Comparison of ENCODE assay signal across 10 mouse cellular contexts in genomic region chr7:121074281-121074680, GRCm38 (mm10). TPM values are rescaled to one million over a fixed set of nuclear protein-coding genes. Genes with fewer than 3 reads are reported as not detected.
DNase-seq lines count a peak whose midpoint lies in the region; ATAC-seq and TF ChIP-seq lines count a peak whose summit lies in the region.
"Had no signal": no experiment of that assay in that cellular context is flagged by ENCODE, and none has a peak within 500 bp of the region (broad histone marks: within the 10 kb centered on the region; RNA-seq: fewer than 3 reads in every experiment).

Gene Igsf6 (minus strand): TSS chr7:121074572.

- no peak within 1 kb of the TSS for H3K4me3 ChIP-seq in heart, embryonic 16.5 days (ENCODE audit: low read length)
- peak within 1 kb of the TSS; percentile 32 for H3K4me3 ChIP-seq in liver, embryonic 13.5 days (replicated peaks)
- H3K4me3 ChIP-seq in hindbrain, postnatal 0 days (ENCODE audit: low read length), result no peak within 1 kb of the TSS
- no peak within 1 kb of the TSS for H3K4me3 ChIP-seq in hindbrain, embryonic 11.5 days (ENCODE audit: low read depth, low read length)
- no peak within 1 kb of the TSS for H3K4me3 ChIP-seq in left cerebral cortex, adult 2 months
- H3K4me3 ChIP-seq: erythroblast, embryonic 14.5 days had no signal

- H3K4me2 ChIP-seq in heart, embryonic 16.5 days (ENCODE audit: low read depth, low read length), result no peak within 1 kb of the TSS
- H3K4me2 ChIP-seq in liver, embryonic 13.5 days, result peak within 1 kb of the TSS; percentile 15; the same call in 1 of the 2 replicates
- no peak within 1 kb of the TSS for H3K4me2 ChIP-seq in hindbrain, postnatal 0 days (ENCODE audit: low read depth, low read length)
- H3K4me2 ChIP-seq in hindbrain, embryonic 11.5 days (replicated peaks; ENCODE audit: low read depth, low read length), result no peak within 1 kb of the TSS

- H3K27ac ChIP-seq in heart, embryonic 16.5 days (ENCODE audit: low read length), result peak within 1 kb of the TSS; percentile 43
- H3K27ac ChIP-seq in liver, embryonic 13.5 days, result peak within 1 kb of the TSS; percentile 53
- no peak within 1 kb of the TSS for H3K27ac ChIP-seq in hindbrain, postnatal 0 days
- H3K27ac ChIP-seq in hindbrain, embryonic 11.5 days (ENCODE audit: low read depth, low read length), result no peak within 1 kb of the TSS
- no peak within 1 kb of the TSS for H3K27ac ChIP-seq in left cerebral cortex, adult 2 months

- intact Hi-C loops in left cerebral cortex, adult 2 months (cut with DNase I), result no loop called here

- ATAC-seq in heart, embryonic 16.5 days (replicated peaks; ENCODE audit: extremely low read depth, insufficient read depth, low FRiP score), result no peak
- ATAC-seq in liver, embryonic 13.5 days (ENCODE audit: low read depth), result no peak
- peak; percentile 72 for ATAC-seq in neutrophil, adult 5-6 weeks (ENCODE audit: extremely low read depth, insufficient number of reproducible peaks, low FRiP score, poor library complexity, severe bottlenecking)
- no peak for ATAC-seq in hindbrain, postnatal 0 days
- ATAC-seq in hindbrain, embryonic 11.5 days (ENCODE audit: low FRiP score), result no peak

- 0 out of 2 replicates have a peak, but pooled peaks cover 3% of the 10 kb centered on the region for H3K27me3 ChIP-seq in heart, embryonic 16.5 days (ENCODE audit: control insufficient read depth, insufficient read depth, low read length)
- no peaks in the 10 kb centered on the region for H3K27me3 ChIP-seq in liver, embryonic 13.5 days
- H3K27me3 ChIP-seq in hindbrain, postnatal 0 days (ENCODE audit: insufficient read depth, low read length), result no peaks in the 10 kb centered on the region
- no peaks in the 10 kb centered on the region for H3K27me3 ChIP-seq in hindbrain, embryonic 11.5 days (ENCODE audit: control insufficient read depth, insufficient read depth, low read length)

- H3K4me1 ChIP-seq in heart, embryonic 16.5 days (ENCODE audit: control insufficient read depth, insufficient read depth, low read length), result peaks cover 20% of the 10 kb centered on the region
- 0 out of 2 replicates have a peak, but pooled peaks cover 3% of the 10 kb centered on the region for H3K4me1 ChIP-seq in liver, embryonic 13.5 days (replicated peaks)
- H3K4me1 ChIP-seq in hindbrain, postnatal 0 days (ENCODE audit: insufficient read depth, low read length), result no peaks in the 10 kb centered on the region
- H3K4me1 ChIP-seq in hindbrain, embryonic 11.5 days (replicated peaks; ENCODE audit: control insufficient read depth, insufficient read depth, low read length), result no peaks in the 10 kb centered on the region

- H3K9ac ChIP-seq in heart, embryonic 16.5 days (ENCODE audit: low read length), result no peak within 1 kb of the TSS
- no peak within 1 kb of the TSS for H3K9ac ChIP-seq in liver, embryonic 13.5 days
- no peak within 1 kb of the TSS for H3K9ac ChIP-seq in hindbrain, postnatal 0 days (replicated peaks; ENCODE audit: low read length)
- no peak within 1 kb of the TSS for H3K9ac ChIP-seq in hindbrain, embryonic 11.5 days (ENCODE audit: low read depth, low read length)

- H3K9me3 ChIP-seq in heart, embryonic 16.5 days (replicated peaks; ENCODE audit: control insufficient read depth, low read length), result no peaks in the 10 kb centered on the region
- H3K9me3 ChIP-seq in liver, embryonic 13.5 days (replicated peaks), result no peaks in the 10 kb centered on the region
- H3K9me3 ChIP-seq in hindbrain, postnatal 0 days (ENCODE audit: low read length), result no peaks in the 10 kb centered on the region
- no peaks in the 10 kb centered on the region for H3K9me3 ChIP-seq in hindbrain, embryonic 11.5 days (ENCODE audit: control insufficient read depth, low read length)

- peak; percentile 40 for DNase-seq in kidney, adult 11 months
- DNase-seq in kidney, postnatal 4 days, result no peak
- DNase-seq in liver, embryonic 13.5 days, result no peak
- no peak for DNase-seq in hindbrain, postnatal 0 days (ENCODE audit: low spot score)
- no peak for DNase-seq in hindbrain, embryonic 11.5 days (ENCODE audit: low spot score)
- no peak for DNase-seq in left cerebral cortex, adult 2 months (ENCODE audit: extremely low spot score in 1 of 2, low spot score in 2 of 2)
- DNase-seq: adrenal gland, postnatal 25 days had no signal

- peaks cover 21% of the 10 kb centered on the region for H3K36me3 ChIP-seq in heart, embryonic 16.5 days (ENCODE audit: control insufficient read depth, insufficient read depth)
- peaks cover 41% of the 10 kb centered on the region for H3K36me3 ChIP-seq in liver, embryonic 13.5 days
- H3K36me3 ChIP-seq in hindbrain, postnatal 0 days (ENCODE audit: insufficient read depth, low read length), result peaks cover 9% of the 10 kb centered on the region; the same call in 1 of the 2 replicates
- H3K36me3 ChIP-seq in hindbrain, embryonic 11.5 days (ENCODE audit: control insufficient read depth, insufficient read depth, low read length), result no peaks in the 10 kb centered on the region; the same call in 1 of the 2 replicates

- no peak for TF ChIP-seq CTCF in hindbrain, postnatal 0 days (IDR thresholded peaks at IDR 0.05; ENCODE audit: low read depth)
- no peak for TF ChIP-seq CTCF in left cerebral cortex, adult 2 months (IDR thresholded peaks at IDR 0.05)

- 46% methylated on average over 11 of the region's 11 CpGs for WGBS in heart, embryonic 16.5 days
- WGBS in liver, embryonic 13.5 days (ENCODE audit: insufficient replicate concordance), result 60% methylated on average over 11 of the region's 11 CpGs
- WGBS in hindbrain, postnatal 0 days, result 80% methylated on average over 11 of the region's 11 CpGs
- WGBS in hindbrain, embryonic 11.5 days, result 92% methylated on average over 11 of the region's 11 CpGs

RNA-seq across cellular contexts. Expression of gene Igsf6, which starts in this region (rescaled TPM):
- polyA plus RNA-seq in heart, embryonic 16.5 days (2015; fragmentation: Nextera tagmentation; extraction: Ambion mirVana), result 1.5 and 2.3 TPM in 2 replicates
- 6.8 and 7.7 TPM in 2 replicates for polyA plus RNA-seq in liver, embryonic 13.5 days (2015; fragmentation: Nextera tagmentation; extraction: Ambion mirVana)
- 339 and 346 TPM in 2 replicates for total RNA-seq in neutrophil, adult 5-6 weeks (2017)
- 0.11 TPM in 1 of 2 replicates, not detected in the other for total RNA-seq in hindbrain, postnatal 0 days (2014; rRNA removed)
- 0.86 and 0.88 TPM in 2 replicates for polyA plus RNA-seq in hindbrain, postnatal 0 days (2015; fragmentation: Nextera tagmentation; extraction: Ambion mirVana)
- polyA plus RNA-seq in hindbrain, embryonic 11.5 days (2014; fragmentation: Nextera tagmentation; extraction: Ambion mirVana), result 1.2 and 1.7 TPM in 2 replicates
- under 1 TPM; 0.21 to 0.32 TPM for total RNA-seq in left cerebral cortex, adult 2 months (2021)

Comparison
In these comparisons a context has a peak if more than half of its experiments do, and no peak if none do; other contexts are left out.
1. RNA of gene Igsf6 (total RNA-seq): 339 to 346 TPM in neutrophil, adult 5-6 weeks; 0.21 to 0.32 TPM in left cerebral cortex, adult 2 months and 0.11 TPM in hindbrain, postnatal 0 days; every median in the first group is over 100 times any median in the second.
2. H3K27ac ChIP-seq: peak in heart, embryonic 16.5 days (single experiment) and liver, embryonic 13.5 days (single experiment); none in hindbrain, postnatal 0 days (single experiment), hindbrain, embryonic 11.5 days (single experiment) and left cerebral cortex, adult 2 months (single experiment).